Mouse (Mus musculus) MEL (cell line): ENCODE data around the gene Zfp865. TPM values are rescaled to one million over a fixed set of nuclear protein-coding genes. Genes with fewer than 3 reads are reported as not detected.

Experiments used
- DNase-seq: peaks from one replicate; pipeline ENCODE4 v3.0.0; 2011; ENCODE audit warnings: low read depth, low spot score
- H3K27ac ChIP-seq: 2 replicates; pipeline ENCODE4 v1.5.1; 2012; ENCODE audit warnings: low read depth, mild to moderate bottlenecking, control low read depth, low read length, moderate library complexity; ENCODE audit not compliant: control insufficient read depth
- H3K27me3 ChIP-seq, 2 experiments: fragments of 150-350 bp in 1 of 2; sonication (generic) in 1 of 2; 2 replicates each; pipeline ENCODE4 v1.6.1; 2012; ENCODE audit warnings: low read length in 2 of 2, mild to moderate bottlenecking in 2 of 2, improper control_type of control experiment in 1 of 2, moderate library complexity in 1 of 2; ENCODE audit not compliant: insufficient read depth in 2 of 2, control insufficient read depth in 1 of 2
- H3K36me3 ChIP-seq, 2 experiments: 2 replicates each; pipeline ENCODE4 v1.6.1; 2012 to 2014; ENCODE audit warnings: low read length in 2 of 2, improper control_type of control experiment in 1 of 2, inconsistent platforms in 1 of 2, mild to moderate bottlenecking in 1 of 2; ENCODE audit not compliant: insufficient read depth in 2 of 2, control insufficient read depth in 1 of 2
- H3K4me1 ChIP-seq, 2 experiments: fragments of 150-350 bp in 1 of 2; sonication (generic) in 1 of 2; 2 replicates each; pipeline ENCODE4 v1.6.1; 2012; ENCODE audit warnings: low read length in 2 of 2, improper control_type of control experiment in 1 of 2, mild to moderate bottlenecking in 1 of 2; ENCODE audit not compliant: insufficient read depth in 2 of 2, control insufficient read depth in 1 of 2
- H3K4me3 ChIP-seq, 2 experiments: fragments of 150-350 bp in 1 of 2; sonication (generic) in 1 of 2; 2 replicates each; pipeline ENCODE4 v1.5.1; 2012; ENCODE audit warnings: low read depth in 2 of 2, low read length in 2 of 2, mild to moderate bottlenecking in 2 of 2, moderate library complexity in 2 of 2, control low read depth in 1 of 2, improper control_type of control experiment in 1 of 2; ENCODE audit not compliant: control insufficient read depth in 1 of 2, insufficient read depth in 1 of 2
- H3K79me2 ChIP-seq: 2 replicates; pipeline ENCODE4 v1.6.1; 2012; ENCODE audit warnings: mild to moderate bottlenecking, low read length, moderate library complexity; ENCODE audit not compliant: control insufficient read depth, poor library complexity, insufficient read depth
- H3K9ac ChIP-seq: 2 replicates; pipeline ENCODE4 v1.6.1; 2012; ENCODE audit warnings: low read depth, mild to moderate bottlenecking, control low read depth, low read length, moderate library complexity; ENCODE audit not compliant: control insufficient read depth, poor library complexity, severe bottlenecking
- H3K9me3 ChIP-seq: fragments of 150-350 bp; sonication (generic); replicated peaks from 2 replicates; pipeline ENCODE4 v1.6.1; 2012; ENCODE audit warnings: mild to moderate bottlenecking, low read length, improper control_type of control experiment, moderate library complexity; ENCODE audit not compliant: insufficient read depth
- E2F4 ChIP-seq: IDR thresholded peaks from 2 replicates; pipeline ENCODE4 v1.6.1; 2011; ENCODE audit warnings: low read depth, low read length, improper control_type of control experiment, borderline replicate concordance
- ELF1 ChIP-seq: IDR thresholded peaks from 2 replicates; pipeline ENCODE4 v1.6.1; 2014; ENCODE audit warnings: low read depth, mild to moderate bottlenecking, inconsistent platforms, low read length, improper control_type of control experiment, moderate library complexity
- ETS1 ChIP-seq: IDR thresholded peaks from 2 replicates; pipeline ENCODE4 v1.6.1; 2012; ENCODE audit warnings: low read depth, mild to moderate bottlenecking, inconsistent platforms, low read length, improper control_type of control experiment, moderate library complexity
- GABPA ChIP-seq: IDR thresholded peaks from 2 replicates; pipeline ENCODE4 v1.6.1; 2012; ENCODE audit warnings: low read depth, mild to moderate bottlenecking, inconsistent platforms, low read length, improper control_type of control experiment, moderate library complexity
- GATA1 ChIP-seq: IDR thresholded peaks from 2 replicates; pipeline ENCODE4 v1.6.1; 2011; ENCODE audit warnings: low read depth, low read length, improper control_type of control experiment
- HCFC1 ChIP-seq: IDR thresholded peaks from 2 replicates; pipeline ENCODE4 v1.6.1; 2012; ENCODE audit warnings: low read depth, mild to moderate bottlenecking, inconsistent platforms, low read length, improper control_type of control experiment, moderate library complexity
- JUND ChIP-seq: IDR thresholded peaks from 2 replicates; pipeline ENCODE4 v1.6.1; 2011; ENCODE audit warnings: low read depth, mild to moderate bottlenecking, improper control_type of control experiment, low read length
- MAX ChIP-seq: IDR thresholded peaks from 2 replicates; pipeline ENCODE4 v1.6.1; 2011; ENCODE audit warnings: low read length, improper control_type of control experiment
- MAZ ChIP-seq: IDR thresholded peaks from 2 replicates; pipeline ENCODE4 v1.6.1; 2012; ENCODE audit warnings: low read depth, mild to moderate bottlenecking, inconsistent platforms, low read length, improper control_type of control experiment
- MEF2A ChIP-seq: IDR thresholded peaks from 2 replicates; pipeline ENCODE4 v1.6.1; 2014; ENCODE audit warnings: low read depth, mild to moderate bottlenecking, inconsistent platforms, low read length, improper control_type of control experiment; ENCODE audit not compliant: poor library complexity, insufficient replicate concordance, severe bottlenecking; ENCODE audit errors: extremely low read depth
- MXI1 ChIP-seq: IDR thresholded peaks from 2 replicates; pipeline ENCODE4 v1.6.1; 2011; ENCODE audit warnings: mild to moderate bottlenecking, low read depth, low read length, improper control_type of control experiment
- MYC ChIP-seq: IDR thresholded peaks from 2 replicates; pipeline ENCODE4 v1.6.1; 2011; ENCODE audit warnings: low read depth, mild to moderate bottlenecking, low read length, improper control_type of control experiment, moderate library complexity
- RAD21 ChIP-seq: IDR thresholded peaks from 2 replicates; pipeline ENCODE4 v1.6.1; 2011; ENCODE audit warnings: mild to moderate bottlenecking, low read depth, low read length, improper control_type of control experiment
- SIN3A ChIP-seq: IDR thresholded peaks from 2 replicates; pipeline ENCODE4 v1.6.1; 2012; ENCODE audit warnings: low read length, improper control_type of control experiment, inconsistent platforms
- SMC3 ChIP-seq: IDR thresholded peaks from 2 replicates; pipeline ENCODE4 v1.6.1; 2011; ENCODE audit warnings: low read depth, low read length, improper control_type of control experiment
- TAL1 ChIP-seq: IDR thresholded peaks from 2 replicates; pipeline ENCODE4 v1.6.1; 2012; ENCODE audit warnings: mild to moderate bottlenecking, inconsistent platforms, low read length, moderate library complexity, mixed read lengths
- TCF12 ChIP-seq: IDR thresholded peaks from 2 replicates; pipeline ENCODE4 v1.6.1; 2014; ENCODE audit warnings: low read depth, mild to moderate bottlenecking, inconsistent platforms, low read length, improper control_type of control experiment, moderate library complexity
- UBTF ChIP-seq: IDR thresholded peaks from 2 replicates; pipeline ENCODE4 v1.6.1; 2012; ENCODE audit warnings: low read depth, mild to moderate bottlenecking, inconsistent platforms, low read length, improper control_type of control experiment, moderate library complexity, borderline replicate concordance; ENCODE audit not compliant: insufficient read depth
- USF1 ChIP-seq: IDR thresholded peaks from 2 replicates; pipeline ENCODE4 v1.6.1; 2014; ENCODE audit warnings: low read depth, mild to moderate bottlenecking, inconsistent platforms, low read length, improper control_type of control experiment, moderate library complexity
- USF2 ChIP-seq, 2 experiments: IDR thresholded peaks; 2 replicates each; pipeline ENCODE4 v1.6.1; 2011 to 2012; ENCODE audit warnings: improper control_type of control experiment in 2 of 2, low read length in 2 of 2, borderline replicate concordance in 1 of 2, inconsistent platforms in 1 of 2, low read depth in 1 of 2, mild to moderate bottlenecking in 1 of 2; ENCODE audit not compliant: insufficient read depth in 1 of 2
- ZC3H11A ChIP-seq: IDR thresholded peaks from 2 replicates; pipeline ENCODE4 v1.6.1; 2012; ENCODE audit warnings: low read depth, mild to moderate bottlenecking, inconsistent platforms, low read length, improper control_type of control experiment
- ZNF384 ChIP-seq: IDR thresholded peaks from 2 replicates; pipeline ENCODE4 v1.6.1; 2012; ENCODE audit warnings: low read depth, mild to moderate bottlenecking, inconsistent platforms, low read length, improper control_type of control experiment
- polyA plus RNA-seq, 2 experiments: library from polyadenylated mRNA; stranded (reverse) in 1 of 2; unstranded in 1 of 2; fragments of >175 nt in 1 of 2; fragments of >200 nt in 1 of 2; gene quantifications; 2 replicates each; pipeline versions ENCODE4 v1.2.1 to v1.2.4; 2012; ENCODE audit warnings: low replicate concordance in 2 of 2, low read depth in 1 of 2; ENCODE audit not compliant: insufficient read length in 2 of 2, insufficient read depth in 1 of 2, missing spikeins in 1 of 2
- total RNA-seq: library from RNA; depleted of rRNA; stranded (reverse); fragments of 300-350 nt; gene quantifications from 2 replicates; pipeline ENCODE4 v1.2.3, GENCODE M21; 2012

Zfp865 gene
- total and polyA plus RNA-seq, 3 experiments = 12.2 to 34.6 TPM; not detected in 1

- H3K4me3 ChIP-seq = peak overlapping the region; percentile 93
- H3K79me2 ChIP-seq = no peaks in the 10 kb centered on the region; the same call in 1 of the 2 replicates
- peaks cover 0 to 5% of the 10 kb centered on the region in 2 experiments; a peak in 2 of 4 replicates for H3K4me1 ChIP-seq
- peak overlapping the region; percentile 91 for H3K9ac ChIP-seq
- peak overlapping the region; percentile 44 for H3K27ac ChIP-seq
- TF ChIP-seq HCFC1 (no peak; the same call in 1 of the 2 replicates), UBTF (no peak), SMC3 (no peak), GATA1 (peak; percentile 54), E2F4 (no peak), RAD21 (no peak), MAX (0 out of 2 replicates have a peak, but pooled peaks have one; percentile 47), GABPA (no peak), ETS1 (peak; percentile 89), TAL1 (no peak), TCF12 (0 out of 2 replicates have a peak, but pooled peaks have one; percentile 8), ZC3H11A (no peak), SIN3A (peak; percentile 91), MYC (no peak), ELF1 (no peak), MXI1 (peak; percentile 85; the same call in 1 of the 2 replicates), USF1 (peak; percentile 52; the same call in 1 of the 2 replicates), JUND (no peak), MAZ (no peak), ZNF384 (no peak), MEF2A (0 out of 2 replicates have a peak, but pooled peaks have one; percentile 16), USF2 (IDR thresholded peaks at IDR 0.05; ENCODE audit: borderline replicate concordance in 1 of 2, insufficient read depth in 1 of 2, low read depth in 1 of 2, low read length in 2 of 2) (no peak)
- no peaks in the 10 kb centered on the region for H3K27me3 ChIP-seq
- no peaks in the 10 kb centered on the region for H3K9me3 ChIP-seq
- H3K36me3 ChIP-seq = no peaks in the 10 kb centered on the region; a peak in 2 of 4 replicates
- DNase-seq = peak; percentile 75
Measured at GRCm38 (mm10) chr7:5037467-5037866, 17.3 kb downstream of the Zfp865 start.
